ENCODE assay signal across 8 mouse cellular contexts in genomic region chr3:105801191-105802166, GRCm38 (mm10). TPM values are rescaled to one million over a fixed set of nuclear protein-coding genes. Genes with fewer than 3 reads are reported as not detected.
DNase-seq lines count a peak whose midpoint lies in the region; ATAC-seq and TF ChIP-seq lines count a peak whose summit lies in the region.

TSS of gene Rap1a (minus strand) at chr3:105801336.

- no peaks in the 10 kb centered on the region for H3K36me3 ChIP-seq in embryonic facial prominence, embryonic 14.5 days (ENCODE audit: control insufficient read depth, insufficient read depth, low read length)
- no peaks in the 10 kb centered on the region for H3K36me3 ChIP-seq in limb, embryonic 15.5 days
- H3K36me3 ChIP-seq in midbrain, postnatal 0 days (ENCODE audit: insufficient read depth, low read length): no peaks in the 10 kb centered on the region

- peak; percentile 68 for DNase-seq in 3T3-L1 (ENCODE audit: low read depth, low spot score)
- peak; percentile 81 to 86 for DNase-seq in adrenal gland, postnatal 36 days
- DNase-seq in embryonic facial prominence, embryonic 14.5 days (ENCODE audit: low spot score): peak; percentile 83
- peak; percentile 67 for DNase-seq in heart, adult 8-10 months (ENCODE audit: low spot score)
- DNase-seq in kidney, adult 8-10 months: peak; percentile 60 to 61
- DNase-seq in midbrain, postnatal 0 days (ENCODE audit: low spot score): peak; percentile 81
- DNase-seq in spleen, postnatal 14 days (ENCODE audit: low spot score in 2 of 2): peak; percentile 59 to 68

- H3K4me2 ChIP-seq in embryonic facial prominence, embryonic 14.5 days (ENCODE audit: low read depth, low read length): peak within 1 kb of the TSS; percentile 90
- peak within 1 kb of the TSS; percentile 70 for H3K4me2 ChIP-seq in limb, embryonic 15.5 days
- peak within 1 kb of the TSS; percentile 85 for H3K4me2 ChIP-seq in midbrain, postnatal 0 days (ENCODE audit: low read depth, low read length, poor library complexity, severe bottlenecking)

- ATAC-seq in embryonic facial prominence, embryonic 14.5 days (ENCODE audit: low read depth): peak; percentile 95
- peak; percentile 82 for ATAC-seq in limb, embryonic 15.5 days (ENCODE audit: insufficient number of reproducible peaks, low FRiP score, low TSS enrichment, low read depth)
- peak; percentile 95 for ATAC-seq in midbrain, postnatal 0 days (ENCODE audit: low FRiP score)

- H3K9me3 ChIP-seq in embryonic facial prominence, embryonic 14.5 days (ENCODE audit: control insufficient read depth, low read length): no peaks in the 10 kb centered on the region
- no peaks in the 10 kb centered on the region for H3K9me3 ChIP-seq in limb, embryonic 15.5 days
- no peaks in the 10 kb centered on the region for H3K9me3 ChIP-seq in midbrain, postnatal 0 days (ENCODE audit: low read length)

- H3K27me3 ChIP-seq in embryonic facial prominence, embryonic 14.5 days (replicated peaks; ENCODE audit: control insufficient read depth, insufficient read depth, low read length): no peaks in the 10 kb centered on the region
- H3K27me3 ChIP-seq in limb, embryonic 15.5 days: no peaks in the 10 kb centered on the region
- no peaks in the 10 kb centered on the region for H3K27me3 ChIP-seq in midbrain, postnatal 0 days (ENCODE audit: insufficient read depth, low read length)

- H3K4me3 ChIP-seq in embryonic facial prominence, embryonic 14.5 days (ENCODE audit: low read depth, low read length): peak within 1 kb of the TSS; percentile 79
- peak within 1 kb of the TSS; percentile 91 for H3K4me3 ChIP-seq in limb, embryonic 15.5 days
- peak within 1 kb of the TSS; percentile 82 for H3K4me3 ChIP-seq in midbrain, postnatal 0 days (ENCODE audit: low read depth, low read length)

- peaks cover 9% of the 10 kb centered on the region; the same call in 1 of the 2 replicates for H3K4me1 ChIP-seq in embryonic facial prominence, embryonic 14.5 days (ENCODE audit: control insufficient read depth, insufficient read depth, low read length)
- H3K4me1 ChIP-seq in limb, embryonic 15.5 days: peaks cover 18% of the 10 kb centered on the region
- H3K4me1 ChIP-seq in midbrain, postnatal 0 days (ENCODE audit: insufficient read depth, low read length): peaks cover 10% of the 10 kb centered on the region; the same call in 1 of the 2 replicates

- WGBS in embryonic facial prominence, embryonic 14.5 days: 24% methylated on average over 32 of the region's 50 CpGs
- WGBS in limb, embryonic 15.5 days: 20% methylated on average over 41 of the region's 50 CpGs
- 23% methylated on average over 37 of the region's 50 CpGs for WGBS in midbrain, postnatal 0 days

- H3K9ac ChIP-seq in embryonic facial prominence, embryonic 14.5 days (ENCODE audit: low read depth, low read length): peak within 1 kb of the TSS; percentile 91
- H3K9ac ChIP-seq in limb, embryonic 15.5 days: peak within 1 kb of the TSS; percentile 87
- peak within 1 kb of the TSS; percentile 84 for H3K9ac ChIP-seq in midbrain, postnatal 0 days (replicated peaks; ENCODE audit: low read length, poor library complexity, severe bottlenecking)

- peak within 1 kb of the TSS; percentile 87 for H3K27ac ChIP-seq in embryonic facial prominence, embryonic 14.5 days (replicated peaks; ENCODE audit: low read depth, low read length)
- peak within 1 kb of the TSS; percentile 89 for H3K27ac ChIP-seq in limb, embryonic 15.5 days
- peak within 1 kb of the TSS; percentile 65 for H3K27ac ChIP-seq in midbrain, postnatal 0 days (ENCODE audit: low read depth, low read length)

- TF ChIP-seq CTCF in midbrain, postnatal 0 days (IDR thresholded peaks at IDR 0.05): no peak

RNA-seq across cellular contexts. Expression of gene Rap1a, which starts in this region (rescaled TPM):
- 100 to 1,000 TPM; 192 to 211 TPM for total RNA-seq in adrenal gland, postnatal 36 days (2021)
- polyA plus RNA-seq in embryonic facial prominence, embryonic 14.5 days (2014; fragmentation: Nextera tagmentation; extraction: Ambion mirVana): 85.5 and 92.9 TPM in 2 replicates
- total RNA-seq in heart, adult 8-10 months (2022): 100 to 1,000 TPM in 2 of 4 experiments, 10 to 100 TPM in 2; 86.5 to 102 (median 97.8) TPM
- polyA plus RNA-seq in limb, embryonic 15.5 days (2015; fragmentation: Nextera tagmentation; extraction: Ambion mirVana): 100 and 106 TPM in 2 replicates
- 27.1 and 32.2 TPM in 2 replicates for total RNA-seq in midbrain, postnatal 0 days (2014; rRNA removed)
- polyA plus RNA-seq in midbrain, postnatal 0 days (2015; fragmentation: Nextera tagmentation; extraction: Ambion mirVana): 59.9 and 66.0 TPM in 2 replicates

Comparison
In these comparisons a context has a peak if more than half of its experiments do, and no peak if none do; other contexts are left out.
1. Peak in every context shown above with its lines: DNase-seq, ATAC-seq, H3K4me3 ChIP-seq and H3K27ac ChIP-seq.